Mouse (Mus musculus): ENCODE measurements around the gene Sfswap. TPM values are rescaled to one million over a fixed set of nuclear protein-coding genes. Genes with fewer than 3 reads are reported as not detected.

Gene Sfswap
- polyA plus RNA-seq, 1 experiment from 2014 or later: 57.7 TPM

- 0 out of 2 replicates have a peak, but pooled peaks have one; percentile 30 for ATAC-seq
Observed at GRCm38 (mm10) chr5:129489879-129490278, 11.1 kb upstream of the Sfswap start.

GRCm38 (mm10) chr5:129501671-129502070, 650 bp downstream of the Sfswap start:
- Histone ChIP-seq H3K27ac (peak overlapping the region; percentile 25; the same call in 1 of the 2 replicates), H3K27me3 (0 out of 2 replicates have a peak, but pooled peaks cover 7% of the 10 kb centered on the region), H3K4me1 (replicated peaks) (peaks cover 21% of the 10 kb centered on the region), H3K9ac (replicated peaks) (peak overlapping the region; percentile 95), H3K9me3 (no peaks in the 10 kb centered on the region), H3K36me3 (peaks cover 26% of the 10 kb centered on the region), H3K4me2 (replicated peaks) (peak overlapping the region; percentile 99), H3K4me3 (replicated peaks) (peak overlapping the region; percentile 100)
- 0 out of 2 replicates have a peak, but pooled peaks have one; percentile 60 for ATAC-seq
- WGBS: 0% methylated on average over 31 of the region's 44 CpGs

More at GRCm38 (mm10) chr5:129489879-129490278, 11.1 kb upstream of the Sfswap start:
- Histone ChIP-seq H3K9me3 (no peaks in the 10 kb centered on the region), H3K9ac (replicated peaks) (no peak overlapping the region), H3K27ac (no peak overlapping the region), H3K27me3 (no peaks in the 10 kb centered on the region), H3K4me3 (replicated peaks) (no peak overlapping the region), H3K36me3 (no peaks in the 10 kb centered on the region), H3K4me2 (replicated peaks) (no peak overlapping the region), H3K4me1 (replicated peaks) (no peaks in the 10 kb centered on the region)
- 54% methylated on average over 10 of the region's 10 CpGs for WGBS

- Histone ChIP-seq H3K9me3 (no peaks in the 10 kb centered on the region), H3K36me3 (peaks cover 75% of the 10 kb centered on the region), H3K9ac (replicated peaks) (no peak overlapping the region), H3K4me3 (replicated peaks) (no peak overlapping the region), H3K27ac (no peak overlapping the region), H3K4me2 (replicated peaks) (no peak overlapping the region), H3K4me1 (replicated peaks) (peaks cover 15% of the 10 kb centered on the region), H3K27me3 (no peaks in the 10 kb centered on the region)
- 94% methylated on average over 4 of the region's 4 CpGs for WGBS
- no peak for ATAC-seq
Observed at GRCm38 (mm10) chr5:129506886-129507285, 5.9 kb downstream of the Sfswap start.

- Histone ChIP-seq H3K36me3 (peaks cover 91% of the 10 kb centered on the region), H3K9me3 (no peaks in the 10 kb centered on the region), H3K9ac (replicated peaks) (no peak overlapping the region), H3K4me1 (replicated peaks) (no peaks in the 10 kb centered on the region), H3K27ac (no peak overlapping the region), H3K27me3 (no peaks in the 10 kb centered on the region), H3K4me2 (replicated peaks) (no peak overlapping the region), H3K4me3 (replicated peaks) (no peak overlapping the region)
- WGBS: 93% methylated on average over 4 of the region's 4 CpGs
- ATAC-seq: no peak
Observed at GRCm38 (mm10) chr5:129518180-129518579, 17.2 kb downstream of the Sfswap start.

GRCm38 (mm10) chr5:129518786-129519185, 17.8 kb downstream of the Sfswap start:
- no peak overlapping the region for H3K27ac ChIP-seq
- peaks cover 91% of the 10 kb centered on the region for H3K36me3 ChIP-seq
- no peaks in the 10 kb centered on the region for H3K4me1 ChIP-seq (replicated peaks)
- no peaks in the 10 kb centered on the region for H3K27me3 ChIP-seq
- no peak overlapping the region for H3K9ac ChIP-seq (replicated peaks)
- no peaks in the 10 kb centered on the region for H3K9me3 ChIP-seq
- no peak overlapping the region for H3K4me2 ChIP-seq (replicated peaks)
- H3K4me3 ChIP-seq (replicated peaks): no peak overlapping the region
- 89% methylated on average over 1 of the region's 1 CpGs for WGBS
- no peak for ATAC-seq

- Histone ChIP-seq H3K27ac (no peak overlapping the region), H3K4me3 (replicated peaks) (no peak overlapping the region), H3K4me1 (replicated peaks) (no peaks in the 10 kb centered on the region), H3K9me3 (no peaks in the 10 kb centered on the region), H3K36me3 (peaks cover 91% of the 10 kb centered on the region), H3K4me2 (replicated peaks) (no peak overlapping the region), H3K9ac (replicated peaks) (no peak overlapping the region), H3K27me3 (no peaks in the 10 kb centered on the region)
- ATAC-seq: no peak
- WGBS: 92% methylated on average over 2 of the region's 2 CpGs
Observed at GRCm38 (mm10) chr5:129519591-129519990, 18.6 kb downstream of the Sfswap start.

- peaks cover 89% of the 10 kb centered on the region for H3K36me3 ChIP-seq
- no peaks in the 10 kb centered on the region for H3K9me3 ChIP-seq
- H3K9ac ChIP-seq (replicated peaks): no peak overlapping the region
- H3K27ac ChIP-seq: no peak overlapping the region
- no peak overlapping the region for H3K4me3 ChIP-seq (replicated peaks)
- WGBS: 89% methylated on average over 7 of the region's 7 CpGs
- H3K4me2 ChIP-seq (replicated peaks): no peak overlapping the region
- no peaks in the 10 kb centered on the region for H3K4me1 ChIP-seq (replicated peaks)
- no peak for ATAC-seq
- no peaks in the 10 kb centered on the region for H3K27me3 ChIP-seq
Observed at GRCm38 (mm10) chr5:129521501-129521900, 20.5 kb downstream of the Sfswap start.

- no peak overlapping the region for H3K4me2 ChIP-seq (replicated peaks)
- no peak overlapping the region for H3K27ac ChIP-seq
- H3K4me3 ChIP-seq (replicated peaks): no peak overlapping the region
- peaks cover 89% of the 10 kb centered on the region for H3K36me3 ChIP-seq
- no peaks in the 10 kb centered on the region for H3K9me3 ChIP-seq
- no peak overlapping the region for H3K9ac ChIP-seq (replicated peaks)
- H3K27me3 ChIP-seq: no peaks in the 10 kb centered on the region
- H3K4me1 ChIP-seq (replicated peaks): no peaks in the 10 kb centered on the region
- ATAC-seq: no peak
- 88% methylated on average over 3 of the region's 3 CpGs for WGBS
Observed at GRCm38 (mm10) chr5:129521913-129522312, 20.9 kb downstream of the Sfswap start.

GRCm38 (mm10) chr5:129523166-129523565, 22.1 kb downstream of the Sfswap start:
- WGBS: 81% methylated on average over 3 of the region's 3 CpGs
- Histone ChIP-seq H3K4me2 (replicated peaks) (no peak overlapping the region), H3K27ac (no peak overlapping the region), H3K9ac (replicated peaks) (no peak overlapping the region), H3K36me3 (peaks cover 89% of the 10 kb centered on the region), H3K4me3 (replicated peaks) (no peak overlapping the region), H3K27me3 (no peaks in the 10 kb centered on the region), H3K9me3 (no peaks in the 10 kb centered on the region), H3K4me1 (replicated peaks) (no peaks in the 10 kb centered on the region)
- no peak for ATAC-seq

GRCm38 (mm10) chr5:129524751-129525150, 23.7 kb downstream of the Sfswap start:
- no peak for ATAC-seq
- Histone ChIP-seq H3K4me3 (replicated peaks) (no peak overlapping the region), H3K4me1 (replicated peaks) (no peaks in the 10 kb centered on the region), H3K4me2 (replicated peaks) (no peak overlapping the region), H3K27ac (no peak overlapping the region), H3K9me3 (no peaks in the 10 kb centered on the region), H3K36me3 (peaks cover 87% of the 10 kb centered on the region), H3K27me3 (no peaks in the 10 kb centered on the region), H3K9ac (replicated peaks) (no peak overlapping the region)
- WGBS: 96% methylated on average over 5 of the region's 5 CpGs

- no peak for ATAC-seq
- WGBS: 94% methylated on average over 5 of the region's 5 CpGs
- H3K4me3 ChIP-seq (replicated peaks): no peak overlapping the region
- H3K4me2 ChIP-seq (replicated peaks): no peak overlapping the region
- no peaks in the 10 kb centered on the region for H3K27me3 ChIP-seq
- H3K4me1 ChIP-seq (replicated peaks): no peaks in the 10 kb centered on the region
- no peak overlapping the region for H3K27ac ChIP-seq
- H3K36me3 ChIP-seq: peaks cover 78% of the 10 kb centered on the region
- H3K9ac ChIP-seq (replicated peaks): no peak overlapping the region
- no peaks in the 10 kb centered on the region for H3K9me3 ChIP-seq
Observed at GRCm38 (mm10) chr5:129527162-129527561, 26.1 kb downstream of the Sfswap start.

- Histone ChIP-seq H3K4me1 (replicated peaks) (no peaks in the 10 kb centered on the region), H3K4me3 (replicated peaks) (no peak overlapping the region), H3K27ac (no peak overlapping the region), H3K9ac (replicated peaks) (no peak overlapping the region), H3K36me3 (peaks cover 71% of the 10 kb centered on the region), H3K9me3 (no peaks in the 10 kb centered on the region), H3K4me2 (replicated peaks) (no peak overlapping the region), H3K27me3 (no peaks in the 10 kb centered on the region)
- WGBS: 66% methylated on average over 1 of the region's 1 CpGs
- ATAC-seq: no peak
Observed at GRCm38 (mm10) chr5:129529571-129529970, 28.6 kb downstream of the Sfswap start.

GRCm38 (mm10) chr5:129533731-129534130, 32.7 kb downstream of the Sfswap start:
- WGBS: 96% methylated on average over 3 of the region's 3 CpGs
- peaks cover 47% of the 10 kb centered on the region for H3K36me3 ChIP-seq
- H3K9me3 ChIP-seq: no peaks in the 10 kb centered on the region

More at GRCm38 (mm10) chr5:129533731-129534130, 32.7 kb downstream of the Sfswap start:
- Histone ChIP-seq H3K4me3 (replicated peaks) (no peak overlapping the region), H3K4me1 (replicated peaks) (no peaks in the 10 kb centered on the region), H3K4me2 (replicated peaks) (no peak overlapping the region), H3K9ac (replicated peaks) (no peak overlapping the region), H3K27me3 (no peaks in the 10 kb centered on the region), H3K27ac (no peak overlapping the region)
- no peak for ATAC-seq

Data from midbrain, embryonic 13.5 days (tissue).